Mouse (Mus musculus) C2C12 (cell line): ENCODE measurements around the gene Nsmce1. TPM values are rescaled to one million over a fixed set of nuclear protein-coding genes. Genes with fewer than 3 reads are reported as not detected.

Experiments used
- H3K27me3 ChIP-seq: one replicate; pipeline ENCODE4 v1.6.1; 2011; ENCODE audit not compliant: control insufficient read depth, insufficient read depth, insufficient read length
- H3K36me3 ChIP-seq: one replicate; pipeline ENCODE4 v1.6.1; 2011; ENCODE audit not compliant: control insufficient read depth, insufficient read depth
- H3K4me3 ChIP-seq: one replicate; pipeline ENCODE4 v1.5.1; 2011; ENCODE audit warnings: mild to moderate bottlenecking, control low read depth; ENCODE audit not compliant: poor library complexity, insufficient read depth, severe bottlenecking
- H3K79me2 ChIP-seq: one replicate; pipeline ENCODE4 v1.6.1; 2011; ENCODE audit not compliant: control insufficient read depth, insufficient read depth
- H3K79me3 ChIP-seq: one replicate; pipeline ENCODE4 v1.6.1; 2011; ENCODE audit warnings: low read depth, control low read depth
- H3ac ChIP-seq: one replicate; pipeline ENCODE3; 2011; ENCODE audit warnings: low read depth; ENCODE audit not compliant: control insufficient read depth, insufficient read length
- CEBPB ChIP-seq: IDR thresholded peaks from one replicate; pipeline ENCODE4 v1.6.1; 2011; ENCODE audit warnings: low read depth, mild to moderate bottlenecking, control low read depth, moderate library complexity
- CTCF ChIP-seq: IDR thresholded peaks from one replicate; pipeline ENCODE4 v1.5.1; 2011; ENCODE audit not compliant: control insufficient read depth, insufficient read depth, insufficient read length
- FOSL1 ChIP-seq: IDR thresholded peaks from one replicate; pipeline ENCODE4 v1.8.0; 2011; ENCODE audit warnings: mild to moderate bottlenecking, low read length; ENCODE audit not compliant: poor library complexity, insufficient read depth, severe bottlenecking
- MAX ChIP-seq: IDR thresholded peaks from one replicate; pipeline ENCODE4 v1.6.1; 2011; ENCODE audit warnings: mild to moderate bottlenecking, control low read depth
- MYOD1 ChIP-seq: IDR thresholded peaks from one replicate; pipeline ENCODE4 v1.6.1; 2011; ENCODE audit warnings: low read depth; ENCODE audit not compliant: control insufficient read depth, insufficient read length
- MYOG ChIP-seq: IDR thresholded peaks from one replicate; pipeline ENCODE4 v1.6.1; 2011; ENCODE audit not compliant: control insufficient read depth, insufficient read length; ENCODE audit errors: extremely low read depth
- USF1 ChIP-seq: IDR thresholded peaks from one replicate; pipeline ENCODE4 v1.6.1; 2011; ENCODE audit warnings: low read depth, mild to moderate bottlenecking, control low read depth, moderate library complexity
- polyA plus RNA-seq: library from polyadenylated mRNA; unstranded; fragments of >200 nt; fragmentation: generic; extraction: Trizol; gene quantifications from one replicate; pipeline ENCODE4 v1.2.1, GENCODE M21; 2012; ENCODE audit warnings: missing spikeins

Nsmce1 gene
- polyA plus RNA-seq, 1 experiment: 103 TPM

- no peaks in the 10 kb centered on the region for H3K36me3 ChIP-seq
- H3K27me3 ChIP-seq: no peaks in the 10 kb centered on the region
- no peak overlapping the region for H3K4me3 ChIP-seq
- no peaks in the 10 kb centered on the region for H3K79me2 ChIP-seq
- no peaks in the 10 kb centered on the region for H3K79me3 ChIP-seq
- TF ChIP-seq USF1 (no peak), CEBPB (no peak)
- no peak overlapping the region for H3ac ChIP-seq
Observed at GRCm38 (mm10) chr7:125499927-125500868, 8.8 kb upstream of the Nsmce1 start.

GRCm38 (mm10) chr7:125495864-125496440 lies 4.6 kb upstream of the Nsmce1 start:
- TF ChIP-seq MAX (no peak), CTCF (no peak), USF1 (no peak), MYOG (no peak), FOSL1 (no peak), MYOD1 (no peak), CEBPB (no peak)
- Histone ChIP-seq H3K79me3 (no peaks in the 10 kb centered on the region), H3K4me3 (no peak overlapping the region), H3K36me3 (no peaks in the 10 kb centered on the region), H3ac (no peak overlapping the region), H3K79me2 (peaks cover 2% of the 10 kb centered on the region), H3K27me3 (no peaks in the 10 kb centered on the region)

DNA sequence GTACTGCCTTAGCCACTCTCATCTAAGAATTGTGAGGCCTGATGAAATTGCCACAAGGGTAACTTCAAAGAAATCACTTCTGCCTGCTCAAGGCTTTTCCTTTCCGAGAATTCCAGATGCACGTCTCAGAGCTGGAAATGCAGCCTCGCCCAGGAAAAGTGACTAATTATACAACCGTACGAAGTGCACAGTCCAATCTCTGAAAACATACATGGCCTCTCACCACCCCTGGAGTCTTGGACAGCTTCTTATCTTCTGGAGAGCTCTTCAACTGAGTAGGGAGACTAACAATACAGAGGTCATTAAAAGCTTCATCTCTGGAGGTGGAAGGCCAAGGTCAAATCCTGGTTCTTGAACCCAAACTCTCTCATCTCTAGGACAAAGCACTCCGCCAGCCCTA lies 1.2 kb upstream of the Nsmce1 start:
- Histone ChIP-seq H3K27me3 (no peaks in the 10 kb centered on the region), H3K36me3 (no peaks in the 10 kb centered on the region), H3ac (no peak overlapping the region), H3K79me3 (peaks cover 8% of the 10 kb centered on the region), H3K79me2 (peaks cover 17% of the 10 kb centered on the region), H3K4me3 (no peak overlapping the region)
- TF ChIP-seq MYOG (no peak), CEBPB (no peak), CTCF (no peak), USF1 (no peak), FOSL1 (no peak)

DNA sequence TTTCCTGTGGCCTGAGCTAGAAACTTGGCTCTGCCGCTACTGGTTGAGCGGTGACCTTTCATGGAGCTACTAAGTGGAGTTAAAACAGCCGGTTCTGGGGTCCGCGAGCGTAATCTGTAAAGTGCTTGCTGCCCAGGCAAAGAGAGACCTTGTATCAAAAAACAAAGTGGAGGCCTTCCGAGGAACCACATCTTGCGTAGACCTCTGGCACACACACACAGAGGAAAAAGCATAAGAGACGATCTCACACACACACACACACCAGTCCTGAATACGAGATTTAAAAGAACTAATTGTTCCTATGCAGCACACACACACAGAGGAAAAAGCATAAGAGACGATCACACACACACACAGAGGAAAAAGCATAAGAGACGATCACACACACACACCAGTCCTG lies 364 bp upstream of the Nsmce1 start:
- TF ChIP-seq FOSL1 (no peak), USF1 (no peak), MAX (no peak), MYOD1 (no peak), MYOG (no peak), CTCF (no peak), CEBPB (no peak)
- H3K4me3 ChIP-seq: peak overlapping the region; percentile 51
- H3K27me3 ChIP-seq: no peaks in the 10 kb centered on the region
- H3ac ChIP-seq: peak overlapping the region; percentile 55
- peaks cover 8% of the 10 kb centered on the region for H3K79me3 ChIP-seq
- H3K79me2 ChIP-seq: peaks cover 17% of the 10 kb centered on the region
- no peaks in the 10 kb centered on the region for H3K36me3 ChIP-seq

DNA sequence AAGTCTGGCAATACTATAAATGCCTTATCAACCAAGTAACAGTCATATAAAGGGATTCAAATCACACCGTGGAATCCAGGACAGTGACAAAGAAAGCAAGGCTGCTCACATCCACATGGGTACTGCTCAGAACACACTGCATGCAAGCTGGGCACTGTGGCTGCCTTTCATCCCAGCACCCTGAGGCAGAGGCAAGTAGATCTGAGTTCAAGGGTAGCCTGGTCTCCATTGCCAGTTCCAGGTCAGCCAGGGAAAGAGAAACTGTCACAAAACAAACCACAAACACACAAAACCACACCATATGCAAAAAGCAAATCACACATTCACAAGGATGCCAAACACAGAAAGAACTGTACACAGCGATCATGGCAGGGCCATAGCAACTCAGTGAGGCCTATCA lies 1.8 kb downstream of the Nsmce1 start:
- H3K79me3 ChIP-seq: peaks cover 8% of the 10 kb centered on the region
- H3K79me2 ChIP-seq: peaks cover 17% of the 10 kb centered on the region
- no peaks in the 10 kb centered on the region for H3K36me3 ChIP-seq
- H3ac ChIP-seq: no peak overlapping the region
- TF ChIP-seq CEBPB: no peak
- no peak for TF ChIP-seq MAX
- TF ChIP-seq CTCF: no peak
- TF ChIP-seq MYOG: no peak
- no peak for TF ChIP-seq USF1
- no peak for TF ChIP-seq MYOD1
- no peak for TF ChIP-seq FOSL1
- H3K4me3 ChIP-seq: no peak overlapping the region
- no peaks in the 10 kb centered on the region for H3K27me3 ChIP-seq
